Mouse (Mus musculus): ENCODE results near the gene Ttll8.
A peak's percentile ranks its signal among the peaks of the same experiment; 100 is the strongest.

The Ttll8 gene

DNA sequence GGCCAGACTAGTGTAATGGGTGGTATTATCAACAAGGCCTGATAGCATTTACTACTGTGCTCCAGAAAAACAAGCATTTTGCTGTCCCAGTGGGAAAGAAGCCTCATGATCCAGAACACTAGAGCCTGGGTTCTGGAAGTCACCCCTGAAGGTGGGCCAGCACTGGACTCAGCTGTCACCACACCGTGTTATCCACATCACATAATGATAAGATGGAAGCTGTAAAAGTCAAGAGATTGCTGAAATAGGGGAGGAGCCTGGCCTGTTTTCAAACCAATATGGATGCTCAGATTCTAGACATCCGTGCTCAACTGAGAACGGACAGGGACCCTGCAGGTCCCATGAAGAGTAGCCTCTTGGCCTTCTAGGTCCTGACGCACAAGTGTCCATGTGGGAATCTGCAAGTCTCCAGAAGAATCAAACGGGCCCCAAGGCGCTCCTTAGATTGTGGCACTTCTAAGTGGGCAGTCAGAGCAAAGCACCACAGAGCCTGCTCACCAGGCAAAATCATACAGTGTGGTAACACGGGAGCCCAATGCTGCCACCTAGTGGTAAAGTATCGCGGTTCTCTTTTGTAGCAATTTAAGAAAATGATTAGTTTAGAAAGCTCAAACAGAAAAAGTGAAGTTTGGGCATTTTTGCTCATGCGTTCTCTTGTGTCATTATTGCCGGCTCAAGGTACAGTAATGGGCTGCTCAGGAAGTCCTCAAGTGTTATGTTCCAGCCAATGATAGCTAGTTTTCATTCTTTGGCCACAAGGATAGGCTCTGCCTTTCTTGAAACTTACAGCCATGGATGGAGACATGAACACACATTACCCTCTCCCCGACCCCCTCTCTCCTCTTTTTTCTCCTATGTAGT, 32.9 kb downstream of the Ttll8 start:
- DNase-seq: peak; percentile 86

GRCm38 (mm10) chr15:88920065-88920464, 34.2 kb downstream of the Ttll8 start:
- DNase-seq: no peak

GRCm38 (mm10) chr15:88919328-88919727, 34.9 kb downstream of the Ttll8 start:
- DNase-seq: no peak

DNA sequence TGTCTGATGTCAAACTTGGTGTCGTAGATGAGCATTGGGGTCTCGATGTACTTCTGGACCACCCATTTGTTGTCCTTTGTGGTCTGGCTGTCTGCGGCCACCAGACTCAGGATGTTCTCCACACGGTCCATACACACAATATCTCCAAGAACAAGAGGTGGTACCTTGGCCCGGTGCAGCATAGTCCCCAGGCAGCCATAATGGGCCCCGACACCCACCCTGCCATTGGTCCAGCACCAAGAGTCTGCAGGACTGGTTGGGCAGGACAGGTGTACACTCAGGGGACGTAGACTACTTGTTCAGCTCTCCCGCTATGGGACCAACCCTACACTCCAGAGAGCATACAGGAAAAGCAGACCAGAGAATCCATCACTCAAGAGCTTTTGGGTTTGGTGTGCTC, 37.1 kb downstream of the Ttll8 start:
- no peak for DNase-seq

- DNase-seq: no peak
Observed at GRCm38 (mm10) chr15:88916366-88916765, 37.9 kb downstream of the Ttll8 start.

GRCm38 (mm10) chr15:88915046-88915445, 39.2 kb downstream of the Ttll8 start:
- no peak for DNase-seq

GRCm38 (mm10) chr15:88906347-88906746, 47.9 kb downstream of the Ttll8 start:
- DNase-seq: no peak

DNA sequence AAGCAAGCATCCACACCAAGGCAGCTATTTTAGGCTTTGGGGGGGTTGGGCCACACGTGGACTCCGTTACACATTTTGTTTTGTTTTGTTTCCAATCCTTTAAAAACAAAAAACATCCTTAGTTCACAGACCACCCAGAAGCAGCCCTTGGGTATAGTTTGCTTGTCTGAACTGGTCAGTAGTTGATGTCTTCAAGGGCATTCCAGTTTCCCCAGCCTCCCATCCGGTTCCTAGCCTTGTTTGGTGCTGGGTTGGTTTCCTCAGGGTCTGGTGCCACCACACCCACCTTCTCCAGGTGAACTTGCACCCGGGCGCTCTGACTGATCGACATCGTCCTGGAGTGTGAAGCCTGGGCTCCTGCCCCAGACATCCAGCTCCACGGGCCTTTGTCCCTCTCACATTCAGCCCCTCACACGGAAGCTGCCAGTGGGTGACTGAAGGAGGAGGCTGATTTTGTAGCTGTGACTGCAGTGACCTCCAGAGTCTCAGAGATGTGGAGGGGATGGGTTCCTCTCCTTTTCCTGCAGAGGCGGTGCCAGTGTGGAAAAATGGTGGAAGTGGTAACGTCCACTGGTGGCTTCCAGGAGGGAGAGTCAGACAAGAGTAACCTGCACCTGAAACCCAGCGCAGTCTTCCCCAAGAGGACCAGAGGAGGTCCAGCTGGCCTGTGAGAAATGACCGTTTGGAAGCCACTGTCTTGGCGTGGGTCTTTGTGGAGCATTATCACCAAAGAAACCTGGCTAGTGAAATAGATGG, 50.0 kb downstream of the Ttll8 start:
- DNase-seq: no peak

DNA sequence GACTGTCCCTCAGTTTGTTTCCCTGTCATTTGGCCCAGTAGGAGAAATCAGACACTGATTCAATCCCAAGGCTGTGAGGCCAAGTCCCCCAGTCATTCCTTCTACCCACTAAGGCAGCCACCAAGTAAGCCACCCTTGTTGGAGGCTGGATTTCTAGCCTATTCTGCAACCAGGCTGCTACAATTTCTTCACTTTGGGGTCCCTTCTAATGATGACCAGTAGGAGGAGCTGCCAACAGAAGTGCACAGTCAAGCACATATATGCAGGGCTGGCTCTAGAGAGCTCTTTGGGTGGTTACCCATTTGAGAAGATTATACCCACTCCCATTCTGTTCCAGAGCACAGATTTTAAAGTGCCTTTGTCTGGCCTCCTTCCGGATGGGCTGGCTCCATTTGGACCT, 51.1 kb downstream of the Ttll8 start:
- peak; percentile 18 for DNase-seq

DNA sequence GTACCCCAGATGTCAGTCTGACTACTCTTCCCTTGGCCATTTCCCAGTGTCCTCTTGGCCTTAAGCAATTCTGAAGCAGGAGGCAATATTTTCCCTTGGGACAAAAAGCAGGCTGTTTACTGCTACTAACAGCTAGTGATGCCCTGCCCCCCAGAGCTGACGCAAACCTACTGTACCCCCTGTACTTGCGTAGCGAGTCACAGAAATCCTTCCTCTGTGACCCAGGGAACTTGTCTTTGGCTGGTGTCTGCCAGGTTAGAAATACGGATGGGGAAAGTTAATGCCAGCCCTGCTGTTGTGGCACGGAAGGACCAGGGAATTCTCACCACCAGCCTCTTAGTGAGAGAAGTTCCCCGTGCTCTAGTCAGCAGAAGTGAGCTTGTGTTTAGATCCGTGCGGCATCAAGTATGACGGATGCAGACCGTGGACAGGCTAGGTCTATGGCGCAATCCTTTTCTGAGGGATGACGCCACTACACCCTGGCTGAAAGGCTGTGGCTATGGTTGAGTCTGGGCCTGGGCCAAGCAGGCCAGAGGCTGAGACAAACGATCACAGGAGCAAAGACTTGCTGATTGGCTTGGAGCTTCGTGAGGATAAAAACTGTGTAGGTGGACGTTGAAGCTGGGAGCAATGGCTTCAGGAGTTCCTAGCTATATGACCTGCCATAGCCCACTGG, 51.9 kb downstream of the Ttll8 start:
- DNase-seq: no peak

GRCm38 (mm10) chr15:88896341-88896980, 57.8 kb downstream of the Ttll8 start:
- no peak for DNase-seq

DNA sequence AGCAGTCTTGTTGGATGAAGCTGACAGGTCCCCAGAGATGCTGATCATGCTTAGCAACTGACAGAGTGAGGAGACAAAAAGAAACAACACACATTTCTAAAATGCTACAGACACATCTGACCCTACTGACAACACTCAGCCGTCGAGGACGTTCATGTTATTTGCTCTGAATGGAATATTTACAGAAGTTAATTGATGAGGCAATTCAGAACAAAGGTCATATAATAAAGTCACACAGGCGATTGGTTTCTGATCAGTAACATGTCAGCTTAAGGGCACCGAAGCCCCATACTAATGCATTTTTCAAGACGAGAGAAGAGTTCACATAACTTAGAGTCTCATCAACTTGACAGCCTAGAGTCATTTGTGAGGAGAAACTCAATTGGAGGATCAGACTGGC, 58.3 kb downstream of the Ttll8 start:
- DNase-seq: no peak

DNA sequence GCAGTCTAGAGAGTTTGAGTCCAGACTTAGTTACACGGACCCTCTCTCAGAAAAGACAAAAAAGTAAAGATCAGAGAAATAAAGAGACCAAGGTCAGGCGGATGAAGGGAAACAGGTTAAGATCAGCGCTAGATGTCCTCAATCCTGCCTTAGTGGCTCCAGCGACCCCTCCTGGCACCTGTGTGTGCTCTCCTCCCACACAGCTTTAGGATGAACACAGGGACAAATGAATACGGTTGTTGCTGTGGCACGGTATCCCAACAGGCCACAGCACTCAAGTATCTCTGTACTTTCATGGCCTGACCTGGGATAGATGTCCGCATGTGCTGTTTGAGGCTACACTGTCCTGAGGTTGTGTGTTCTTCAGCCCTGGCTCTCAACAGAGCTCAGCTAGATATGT, 59.1 kb downstream of the Ttll8 start:
- DNase-seq: no peak

DNA sequence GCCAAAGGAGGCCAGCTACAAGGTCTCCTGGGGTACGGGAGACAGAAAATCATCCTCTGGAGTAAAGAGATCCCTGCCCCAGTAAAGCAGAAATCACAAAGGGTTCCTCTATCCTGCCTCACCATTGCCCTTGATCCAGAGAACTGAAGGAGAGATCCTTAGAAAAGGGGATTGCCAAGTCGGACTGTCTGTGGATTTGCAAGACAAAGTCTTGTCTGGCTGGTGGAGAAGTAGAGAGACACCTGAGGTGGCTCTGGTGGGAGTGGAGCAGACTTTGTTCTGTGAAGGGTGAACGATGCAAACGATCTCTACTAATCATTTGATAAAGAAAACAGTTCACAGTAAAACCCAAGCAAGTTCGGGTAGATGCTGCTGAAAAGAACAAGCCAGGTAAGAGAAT, 61.3 kb downstream of the Ttll8 start:
- no peak for DNase-seq

DNA sequence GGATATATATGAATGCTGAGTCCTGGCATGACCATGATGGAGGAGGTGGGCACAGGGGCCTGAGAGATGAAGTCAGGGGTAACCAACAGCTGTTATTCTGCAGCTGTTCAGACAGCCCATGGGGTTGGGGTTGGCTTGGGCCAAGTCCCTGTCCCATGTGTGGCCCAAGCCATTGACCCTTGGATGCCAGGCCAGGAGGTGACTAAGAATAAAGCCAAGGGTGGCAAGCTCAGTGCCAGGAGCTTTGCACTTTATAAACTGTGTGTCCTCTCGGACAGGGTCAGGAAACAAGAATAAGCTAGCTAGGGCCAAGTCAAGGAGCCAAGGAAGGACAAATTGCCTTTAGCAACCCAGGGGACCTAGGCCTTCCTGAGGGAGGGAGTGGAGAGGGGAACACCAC, 62.0 kb downstream of the Ttll8 start:
- DNase-seq: no peak

- no peak for DNase-seq
Observed at GRCm38 (mm10) chr15:88891676-88892040, 62.6 kb downstream of the Ttll8 start.

- DNase-seq: peak; percentile 87
Observed at GRCm38 (mm10) chr15:88890751-88891675, 63.2 kb downstream of the Ttll8 start.

DNA sequence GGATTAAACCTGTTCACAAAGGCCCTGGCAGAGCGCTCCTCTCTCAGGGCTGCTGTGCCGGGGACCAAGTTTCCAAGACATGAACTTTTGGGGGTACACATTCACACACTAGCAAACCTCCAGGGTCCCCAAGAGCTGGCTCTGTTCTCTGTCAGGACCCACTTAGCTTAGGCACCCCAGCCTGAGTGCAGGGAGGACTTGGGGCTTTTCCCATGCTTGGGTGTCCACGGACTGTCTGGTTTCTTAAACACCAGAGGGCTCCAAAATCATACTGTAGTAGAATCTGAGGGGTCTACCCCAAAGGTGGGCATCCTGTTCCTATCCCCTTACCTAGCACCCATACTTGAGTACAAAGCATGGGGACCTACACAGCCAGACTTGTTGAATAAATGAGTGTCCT, 64.2 kb downstream of the Ttll8 start:
- DNase-seq: no peak

DNA sequence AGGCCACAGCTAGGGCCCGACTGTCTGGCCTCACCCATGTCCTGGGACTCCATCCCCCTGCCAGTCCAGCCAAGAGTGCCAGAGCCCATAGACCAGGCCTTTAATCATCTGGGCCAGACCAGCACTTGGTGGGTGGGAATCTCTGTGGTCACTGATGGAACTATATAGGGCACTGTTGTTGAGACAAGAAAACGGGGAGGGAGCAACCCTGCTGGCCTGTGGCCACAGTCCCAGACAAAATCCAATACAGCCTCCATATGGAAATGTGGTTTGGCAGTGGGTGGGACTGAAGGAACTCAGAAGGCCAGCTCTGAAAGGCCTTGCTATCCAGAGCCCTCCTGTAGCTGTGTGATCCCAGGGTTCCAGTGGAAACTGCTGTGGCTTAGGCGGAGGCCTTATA, 65.2 kb downstream of the Ttll8 start:
- DNase-seq: no peak

- DNase-seq: no peak
Observed at GRCm38 (mm10) chr15:88885376-88885775, 68.8 kb downstream of the Ttll8 start.

- DNase-seq: no peak
Observed at GRCm38 (mm10) chr15:88883342-88883741, 70.9 kb downstream of the Ttll8 start.

GRCm38 (mm10) chr15:88882851-88883250, 71.4 kb downstream of the Ttll8 start:
- DNase-seq: no peak

All from retina, postnatal 1 day (tissue).